Comparison of ENCODE assay signal across 8 mouse cellular contexts in genomic region chr11:84068191-84069033, GRCm38 (mm10). TPM values are rescaled to one million over a fixed set of nuclear protein-coding genes. Genes with fewer than 3 reads are reported as not detected.
A peak's percentile ranks its signal among the peaks of the same experiment; 100 is the strongest.
DNase-seq lines count a peak whose midpoint lies in the region; ATAC-seq and TF ChIP-seq lines count a peak whose summit lies in the region.

No protein-coding gene starts in this region.

- peak; percentile 27 for TF ChIP-seq POLR2A in ES-Bruce4 (IDR thresholded peaks at IDR 0.05; ENCODE audit: insufficient read depth, low read length)

- no peaks in the 10 kb centered on the region for H3K9me3 ChIP-seq in ES-Bruce4 (replicated peaks; ENCODE audit: control insufficient read depth, insufficient read depth, low read length, poor library complexity, severe bottlenecking)
- H3K9me3 ChIP-seq in embryonic facial prominence, embryonic 12.5 days = no peaks in the 10 kb centered on the region
- no peaks in the 10 kb centered on the region for H3K9me3 ChIP-seq in heart, embryonic 16.5 days (replicated peaks; ENCODE audit: control insufficient read depth, low read length)

- DNase-seq in adrenal gland, adult 2 months = peak; percentile 85
- peak; percentile 54 to 81 for DNase-seq in kidney, postnatal 25 days
- peak; percentile 42 for DNase-seq in lung, postnatal 25 days (ENCODE audit: low spot score)
- DNase-seq in right cerebral cortex, postnatal 25 days = peak; percentile 76

- H3K4me3 ChIP-seq in ES-Bruce4 (ENCODE audit: low read depth, low read length) = peak overlapping the region; percentile 79
- peak overlapping the region; percentile 61 for H3K4me3 ChIP-seq in embryonic facial prominence, embryonic 12.5 days
- peak overlapping the region; percentile 71 for H3K4me3 ChIP-seq in heart, embryonic 16.5 days (ENCODE audit: low read length)

- no peak for TF ChIP-seq EP300 in ES-Bruce4 (IDR thresholded peaks at IDR 0.05; ENCODE audit: insufficient read depth, low read depth, low read length)

- peaks cover 2% of the 10 kb centered on the region for H3K4me1 ChIP-seq in ES-Bruce4 (ENCODE audit: control insufficient read depth, insufficient read depth, low read length)
- peaks cover 24% of the 10 kb centered on the region for H3K4me1 ChIP-seq in embryonic facial prominence, embryonic 12.5 days
- H3K4me1 ChIP-seq in heart, embryonic 16.5 days (ENCODE audit: control insufficient read depth, insufficient read depth, low read length) = peaks cover 21% of the 10 kb centered on the region

- 2% methylated on average over 57 of the region's 63 CpGs for WGBS in embryonic facial prominence, embryonic 12.5 days
- 2% methylated on average over 61 of the region's 63 CpGs for WGBS in heart, embryonic 16.5 days

- peak; percentile 53; the same call in 1 of the 2 replicates for ATAC-seq in embryonic facial prominence, embryonic 12.5 days (ENCODE audit: insufficient number of reproducible peaks, insufficient read depth, low FRiP score, low TSS enrichment)
- peak; percentile 50; the same call in 1 of the 2 replicates for ATAC-seq in heart, embryonic 16.5 days (replicated peaks; ENCODE audit: extremely low read depth, insufficient read depth, low FRiP score)
- no peak for ATAC-seq in monocyte, adult 5-6 weeks (replicated peaks; ENCODE audit: insufficient number of reproducible peaks, low FRiP score, low TSS enrichment, poor library complexity, severe bottlenecking)

- H3K9ac ChIP-seq in ES-Bruce4 (ENCODE audit: low read depth, poor library complexity, severe bottlenecking) = peak overlapping the region; percentile 90
- H3K9ac ChIP-seq in embryonic facial prominence, embryonic 12.5 days = peak overlapping the region; percentile 67
- peak overlapping the region; percentile 73 for H3K9ac ChIP-seq in heart, embryonic 16.5 days (ENCODE audit: low read length)

- peak overlapping the region; percentile 74 for H3K4me2 ChIP-seq in embryonic facial prominence, embryonic 12.5 days (replicated peaks)
- peak overlapping the region; percentile 97 for H3K4me2 ChIP-seq in heart, embryonic 16.5 days (ENCODE audit: low read depth, low read length)

- H3K36me3 ChIP-seq in ES-Bruce4 (ENCODE audit: control insufficient read depth, insufficient read depth, low read length, poor library complexity, severe bottlenecking) = no peaks in the 10 kb centered on the region
- H3K36me3 ChIP-seq in embryonic facial prominence, embryonic 12.5 days = no peaks in the 10 kb centered on the region
- no peaks in the 10 kb centered on the region for H3K36me3 ChIP-seq in heart, embryonic 16.5 days (ENCODE audit: control insufficient read depth, insufficient read depth)

- H3K27me3 ChIP-seq in ES-Bruce4 (ENCODE audit: control insufficient read depth, insufficient read depth, low read length, poor library complexity, severe bottlenecking) = peaks cover 2% of the 10 kb centered on the region; the same call in 1 of the 2 replicates
- peaks cover 17% of the 10 kb centered on the region; the same call in 1 of the 2 replicates for H3K27me3 ChIP-seq in embryonic facial prominence, embryonic 12.5 days
- H3K27me3 ChIP-seq in heart, embryonic 16.5 days (ENCODE audit: control insufficient read depth, insufficient read depth, low read length) = peaks cover 22% of the 10 kb centered on the region

- TF ChIP-seq CTCF in ES-Bruce4 (IDR thresholded peaks at IDR 0.05; ENCODE audit: low read depth, low read length) = no peak

- H3K27ac ChIP-seq in ES-Bruce4 (ENCODE audit: insufficient read depth, low read length) = no peak overlapping the region
- no peak overlapping the region for H3K27ac ChIP-seq in embryonic facial prominence, embryonic 12.5 days
- H3K27ac ChIP-seq in heart, embryonic 16.5 days (ENCODE audit: low read length) = no peak overlapping the region

RNA-seq across cellular contexts. Expression of gene Dusp14, which starts 0.6 kb away (rescaled TPM):
- 26.0 and 32.4 TPM in 2 replicates for polyA plus RNA-seq in ES-Bruce4 (2011; ENCODE audit: insufficient read depth, insufficient read length, low read depth, missing spikeins)
- 10 to 100 TPM in 1 of 2 experiments, 1 to 10 TPM in 1; 8.0 to 17.8 TPM for total RNA-seq in adrenal gland, adult 2 months (2021)
- 13.4 and 16.7 TPM in 2 replicates for polyA plus RNA-seq in adrenal gland, adult 2 months (2012; rRNA removed)
- polyA plus RNA-seq in embryonic facial prominence, embryonic 12.5 days (2016; fragmentation: Nextera tagmentation; extraction: Ambion mirVana) = 13.5 and 16.0 TPM in 2 replicates
- polyA plus RNA-seq in heart, embryonic 16.5 days (2015; fragmentation: Nextera tagmentation; extraction: Ambion mirVana) = 6.3 and 7.2 TPM in 2 replicates
- 0.76 to 1.6 TPM in 2 of 3 replicates, not detected in the other for total RNA-seq in monocyte, adult 5-6 weeks (2017)
